Mouse (Mus musculus) cerebellum, adult 9-10 months (tissue): Measurements from ENCODE around the gene Scyl2.
"Not testable (repeated sequence)": the region's sequence is repeated elsewhere in the genome, so short reads cannot be mapped to it uniquely, and the experiment has no call there.

Experiments
- DNase-seq: peaks from one replicate; pipeline ENCODE4 v3.0.0; 2022

The Scyl2 gene

DNA sequence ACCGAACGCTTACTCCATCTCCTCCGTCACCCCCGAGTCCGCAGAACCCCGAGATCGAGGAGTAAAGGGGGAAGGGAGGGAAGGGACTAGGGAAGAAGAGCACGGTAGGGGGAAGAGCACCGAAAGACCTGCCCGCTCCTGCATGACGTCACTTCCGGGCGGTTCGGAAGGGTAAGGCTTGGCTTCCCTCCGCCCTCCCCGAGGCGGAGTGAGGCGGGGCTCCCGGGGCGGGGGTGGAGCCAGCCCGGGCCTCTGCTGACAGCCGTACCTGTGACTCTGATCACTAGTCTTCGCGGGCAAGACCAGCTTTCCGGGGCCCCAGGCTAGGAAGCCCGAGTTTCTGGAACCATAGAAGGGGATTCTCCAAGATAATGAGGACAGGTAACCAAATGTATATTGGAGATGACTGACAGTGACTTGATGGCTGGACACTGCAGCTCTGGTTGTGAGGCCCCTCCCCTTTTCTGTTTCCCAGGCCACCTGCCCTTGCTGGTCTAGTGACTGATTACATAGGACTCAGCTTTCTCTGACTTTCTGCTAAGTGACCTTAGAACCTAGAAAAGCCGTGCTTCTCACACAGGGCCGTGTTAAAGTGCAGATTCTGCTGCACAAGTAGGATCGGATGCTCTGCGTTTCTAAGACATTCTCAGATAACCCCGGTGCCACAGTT, at the start of gene Scyl2:
Gene Scyl2, minus strand, starts transcription at position 147 of the 670 bp plus-strand sequence.
- DNase-seq: peak; percentile 96

DNA sequence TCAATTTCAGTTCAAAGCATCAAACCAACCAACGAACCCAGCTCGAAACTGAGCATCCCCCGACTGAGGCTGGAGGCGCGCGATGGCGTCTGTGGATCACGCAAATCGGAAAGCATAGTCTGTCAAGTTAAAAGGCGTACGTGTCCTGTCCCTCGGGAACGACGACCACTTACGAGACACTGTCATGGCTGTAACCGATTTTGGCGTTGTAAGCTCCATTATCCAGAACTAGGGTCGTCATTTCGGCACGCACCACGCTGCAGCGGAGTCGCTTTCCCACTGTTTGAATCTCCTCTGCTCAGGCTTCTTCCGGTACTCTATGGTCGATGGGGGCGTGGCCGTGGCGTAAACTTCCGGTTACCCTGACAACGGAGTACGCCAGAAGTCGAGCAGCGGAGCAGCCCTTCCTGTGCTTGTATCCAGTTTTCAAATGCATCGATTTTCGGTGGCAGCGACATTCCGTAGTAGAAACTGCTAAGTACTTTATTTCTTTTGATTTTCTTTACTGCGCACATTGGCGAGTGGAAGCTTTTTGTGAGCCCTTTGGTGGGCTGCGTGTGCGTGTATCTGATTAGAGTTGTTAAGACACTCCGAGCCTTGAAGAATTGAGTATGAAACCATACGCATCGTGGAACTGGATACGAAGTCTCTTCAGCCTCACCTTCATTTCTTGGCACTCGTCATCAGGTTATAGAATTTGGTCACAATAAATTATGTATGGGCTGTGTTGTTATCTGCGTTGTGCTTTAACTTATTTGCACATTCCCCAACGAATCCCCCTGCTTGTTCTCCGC, 46.1 kb upstream of the Scyl2 start, which contains the start of gene Actr6:
Gene Actr6, minus strand, starts transcription at position 295 of the 794 bp plus-strand sequence.
- DNase-seq: peak; percentile 93

GRCm38 (mm10) chr10:89731341-89731740, 45.3 kb upstream of the Scyl2 start:
- no peak for DNase-seq

GRCm38 (mm10) chr10:89730386-89730785, 44.3 kb upstream of the Scyl2 start:
- DNase-seq: no peak

GRCm38 (mm10) chr10:89722247-89723195, 36.4 kb upstream of the Scyl2 start:
- no peak for DNase-seq

- DNase-seq: no peak
Observed at GRCm38 (mm10) chr10:89720796-89721195, 34.7 kb upstream of the Scyl2 start.

DNA sequence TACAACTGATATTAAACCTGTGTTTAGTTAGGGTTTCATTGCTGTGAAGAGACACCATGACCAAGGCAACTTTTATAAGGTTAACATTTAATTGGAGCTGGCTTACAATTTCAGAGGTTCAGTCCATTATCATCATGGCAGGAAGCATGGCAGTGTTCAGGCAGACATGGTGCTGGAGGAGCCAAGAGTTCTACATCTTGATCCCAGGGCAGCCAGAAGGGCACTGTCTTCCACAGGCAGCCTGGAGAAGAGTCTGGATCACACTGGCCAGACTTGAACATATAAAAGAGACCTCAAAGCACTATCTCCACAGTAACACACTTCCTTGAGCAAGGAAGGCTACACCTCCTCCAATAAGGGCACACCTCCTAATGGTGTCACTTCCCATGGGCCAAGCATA, 34.2 kb upstream of the Scyl2 start:
- DNase-seq: no peak

GRCm38 (mm10) chr10:89714910-89715309, 28.8 kb upstream of the Scyl2 start:
- no peak for DNase-seq

- no peak for DNase-seq
Observed at GRCm38 (mm10) chr10:89708720-89709119, 22.6 kb upstream of the Scyl2 start.

DNA sequence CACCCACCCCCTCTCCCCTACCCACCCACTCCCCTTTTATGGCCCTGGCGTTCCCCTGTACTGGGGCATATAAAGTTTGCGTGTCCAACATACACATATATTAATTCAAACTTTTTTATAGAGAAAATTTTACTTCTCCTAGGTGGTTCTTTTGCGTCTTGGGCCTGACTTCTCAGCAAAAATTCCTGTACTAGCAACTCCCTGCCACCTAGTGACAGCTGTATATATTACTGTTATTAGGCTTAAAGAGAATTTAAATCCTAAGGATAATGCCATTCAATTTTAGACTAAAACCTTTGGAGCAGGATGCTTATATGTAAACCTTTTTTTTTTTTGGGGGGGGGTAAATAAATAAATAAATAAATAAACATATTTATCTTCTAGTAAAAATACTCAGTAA, 21.3 kb upstream of the Scyl2 start:
- no peak for DNase-seq

DNA sequence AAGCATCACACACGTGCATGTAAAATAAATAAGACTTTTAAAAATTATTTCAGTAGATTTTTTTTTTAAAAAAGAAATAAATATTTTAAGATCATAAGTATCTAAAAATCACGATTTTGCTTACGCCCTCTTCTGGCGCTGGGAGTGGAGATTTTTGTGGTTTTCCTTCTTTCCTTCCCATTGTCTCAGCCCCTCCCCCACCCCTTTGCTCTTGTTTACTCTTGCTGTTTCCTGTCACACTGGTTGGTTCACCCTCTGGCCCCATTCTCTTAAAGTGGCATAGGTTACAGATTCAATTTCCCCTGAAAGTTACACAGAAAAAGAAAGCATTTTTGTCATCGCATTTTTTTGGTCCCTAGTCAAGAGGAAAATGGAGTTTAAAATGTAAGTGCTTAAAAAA, 17.0 kb upstream of the Scyl2 start:
- DNase-seq: no peak

DNA sequence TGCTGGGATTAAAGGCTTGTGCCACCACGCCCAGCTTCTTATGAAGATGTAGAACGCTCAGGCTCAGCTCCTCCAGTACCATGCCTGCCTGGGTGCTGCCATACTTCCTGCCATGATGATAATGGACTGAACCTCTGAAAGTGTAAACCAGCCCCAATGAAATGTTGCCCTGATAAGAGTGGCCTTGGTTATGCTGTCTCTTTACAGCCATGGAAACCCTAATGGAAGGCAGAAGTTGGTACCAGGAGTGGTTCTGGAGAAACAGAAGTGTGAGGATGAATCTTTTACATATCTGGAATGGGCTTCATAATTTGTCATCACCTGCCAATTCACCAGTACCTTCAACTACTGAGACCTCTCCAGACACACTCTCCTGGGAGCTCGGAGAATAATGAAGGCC, 11.9 kb upstream of the Scyl2 start:
- no peak for DNase-seq

- DNase-seq: not testable (repeated sequence)
Observed at GRCm38 (mm10) chr10:89696270-89696669, 10.2 kb upstream of the Scyl2 start.

- no peak for DNase-seq
Observed at GRCm38 (mm10) chr10:89695194-89695911, 9.3 kb upstream of the Scyl2 start.

DNA sequence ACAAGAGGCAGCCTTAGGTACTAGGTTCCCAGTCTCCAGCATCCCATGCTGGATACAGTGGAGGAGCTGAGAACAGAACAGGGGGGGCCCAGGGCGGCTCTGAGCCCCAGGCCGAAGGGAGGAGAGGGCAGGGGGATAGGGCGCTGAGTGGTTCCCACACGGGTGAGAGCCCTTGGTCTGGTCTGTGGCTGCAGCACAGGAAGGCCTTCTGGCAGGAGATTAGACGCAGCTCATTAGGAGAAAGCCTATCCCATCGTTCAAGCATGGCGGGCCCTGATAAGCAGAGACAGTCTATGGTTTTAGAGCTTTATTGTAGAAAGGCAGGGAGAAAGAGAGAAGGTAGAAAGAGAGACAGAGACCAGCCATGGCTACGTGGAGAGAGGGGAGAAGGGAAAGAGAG, 3.9 kb upstream of the Scyl2 start:
- no peak for DNase-seq

GRCm38 (mm10) chr10:89687455-89687854, 1.4 kb upstream of the Scyl2 start:
- no peak for DNase-seq

DNA sequence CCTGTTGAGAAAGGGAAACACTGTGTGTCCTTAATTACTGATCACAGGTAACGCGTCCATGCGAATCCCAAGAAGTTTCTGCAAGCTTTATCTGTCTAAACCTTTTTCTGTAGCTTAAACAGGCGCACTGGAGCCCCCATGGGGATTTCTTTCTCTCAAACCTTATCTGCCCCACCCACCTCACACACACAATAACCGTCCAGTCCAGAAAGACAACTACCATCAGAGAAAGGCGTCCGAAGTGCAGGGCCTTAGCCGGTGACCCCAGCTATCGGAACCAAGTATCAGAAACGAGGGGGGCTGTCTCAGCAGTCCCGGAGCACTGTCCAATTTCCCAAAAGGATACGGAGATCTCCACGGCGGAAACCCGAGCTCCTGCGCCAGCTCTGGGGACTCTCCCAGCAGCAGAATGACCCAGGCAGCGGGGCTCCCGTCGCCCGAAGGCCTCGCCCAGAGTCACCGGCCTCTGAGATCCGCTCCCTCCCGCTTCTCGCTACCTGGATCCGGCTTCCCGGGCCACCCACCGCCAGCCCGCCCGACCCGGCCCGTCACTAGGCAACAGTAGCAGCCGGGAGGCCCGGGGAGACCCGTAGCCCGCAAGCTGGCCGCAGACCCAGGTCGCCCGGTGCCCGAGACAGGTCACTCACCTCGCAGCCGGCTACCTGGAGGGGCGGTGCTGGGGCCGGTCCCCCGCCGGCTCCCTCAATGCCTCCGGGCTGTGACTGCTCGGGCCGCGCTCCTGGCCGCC, 520 bp downstream of the Scyl2 start:
- DNase-seq: peak; percentile 41

DNA sequence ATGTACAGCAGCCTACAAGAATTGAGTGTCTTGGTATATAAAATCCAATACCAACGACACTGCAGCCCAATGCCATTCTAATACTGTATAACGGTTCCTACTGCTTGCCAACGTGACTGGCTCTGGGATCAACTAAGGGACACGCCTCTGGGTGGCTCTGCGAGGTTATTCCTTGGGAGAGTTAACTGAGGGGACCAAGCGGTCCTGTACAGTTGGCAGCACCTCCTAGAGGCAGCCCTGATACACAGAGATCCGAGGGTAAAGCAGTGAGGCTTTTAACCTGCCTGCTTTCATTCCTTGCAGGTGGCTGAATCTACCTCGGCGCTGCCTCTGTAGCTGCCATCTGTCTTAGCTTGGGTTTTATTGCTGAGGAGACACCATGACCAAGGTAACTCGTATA, 3.1 kb downstream of the Scyl2 start:
- no peak for DNase-seq

- DNase-seq: no peak
Observed at GRCm38 (mm10) chr10:89682157-89682556, 3.9 kb downstream of the Scyl2 start.

GRCm38 (mm10) chr10:89681706-89682105, 4.4 kb downstream of the Scyl2 start:
- no peak for DNase-seq

DNA sequence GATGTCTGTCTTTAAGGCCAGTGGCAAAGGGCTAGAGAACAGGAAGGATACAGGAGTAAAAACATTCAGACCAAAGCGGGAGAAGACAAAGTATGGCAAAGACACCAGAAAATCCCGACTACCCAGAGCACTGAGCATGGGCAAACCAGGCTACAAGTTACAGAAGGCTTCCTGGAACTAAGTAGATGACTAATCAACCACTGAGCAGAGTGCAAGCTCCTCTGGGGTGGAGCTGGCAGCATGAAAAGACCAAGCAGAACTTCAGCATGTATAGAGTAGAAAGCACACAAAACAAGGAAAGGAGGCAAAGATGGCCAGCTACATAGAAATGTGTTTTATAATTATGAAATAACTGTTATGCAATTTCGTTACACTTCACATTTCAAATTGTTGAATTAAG, 5.6 kb downstream of the Scyl2 start:
- DNase-seq: no peak

DNA sequence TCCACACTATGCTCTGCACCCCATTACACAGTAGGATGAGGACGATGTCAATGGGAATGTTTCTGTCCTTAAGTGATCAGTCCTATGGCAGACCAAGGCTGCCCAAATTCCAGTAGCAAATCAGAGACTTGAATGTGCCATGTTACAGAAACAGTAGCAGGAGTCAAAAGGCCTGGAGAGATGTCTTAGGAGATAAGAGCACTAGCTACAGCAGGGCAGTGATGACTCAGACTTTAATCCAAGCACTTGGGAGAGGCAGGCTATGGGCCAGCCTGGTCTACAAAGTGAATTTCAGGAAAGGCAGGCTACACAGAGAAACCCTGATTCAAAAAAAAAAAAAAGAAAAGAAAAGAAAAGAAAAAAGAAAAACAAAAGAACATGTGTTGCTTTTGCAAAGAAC, 6.6 kb downstream of the Scyl2 start:
- DNase-seq: no peak
